Mouse (Mus musculus) MEL-GATA-1-ER (cell line): ENCODE results near the gene Sgca.
"Not testable (repeated sequence)": the region's sequence is repeated elsewhere in the genome, so short reads cannot be mapped to it uniquely, and the experiment has no call there.

ENCODE experiments used
- DNase-seq: peaks from one replicate; pipeline ENCODE4 v3.0.0-alpha.2; 2012; ENCODE audit warnings: low read depth; ENCODE audit errors: extremely low read depth

Gene Sgca

GRCm38 (mm10) chr11:94987341-94987740, 11.2 kb upstream of the Sgca start:
- DNase-seq: no peak

DNA sequence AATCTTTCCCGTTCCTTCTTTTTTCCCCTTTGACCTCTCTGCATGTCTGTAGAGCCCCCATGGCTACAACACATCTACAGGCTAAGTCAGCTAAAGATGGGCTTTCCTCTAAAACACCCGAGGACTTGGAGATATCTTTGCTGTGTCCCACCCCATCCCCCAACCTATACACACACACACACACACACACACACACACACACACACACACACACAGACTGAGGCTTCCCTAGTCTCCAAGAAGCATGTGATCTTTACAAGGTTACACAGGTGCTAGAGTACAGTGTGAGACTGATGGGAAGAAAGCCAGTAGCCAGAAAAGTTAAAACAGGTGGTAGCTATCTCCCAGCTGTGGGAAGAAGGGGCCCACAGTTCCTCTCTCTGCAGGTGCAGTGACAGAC, 10.3 kb upstream of the Sgca start:
- no peak for DNase-seq

DNA sequence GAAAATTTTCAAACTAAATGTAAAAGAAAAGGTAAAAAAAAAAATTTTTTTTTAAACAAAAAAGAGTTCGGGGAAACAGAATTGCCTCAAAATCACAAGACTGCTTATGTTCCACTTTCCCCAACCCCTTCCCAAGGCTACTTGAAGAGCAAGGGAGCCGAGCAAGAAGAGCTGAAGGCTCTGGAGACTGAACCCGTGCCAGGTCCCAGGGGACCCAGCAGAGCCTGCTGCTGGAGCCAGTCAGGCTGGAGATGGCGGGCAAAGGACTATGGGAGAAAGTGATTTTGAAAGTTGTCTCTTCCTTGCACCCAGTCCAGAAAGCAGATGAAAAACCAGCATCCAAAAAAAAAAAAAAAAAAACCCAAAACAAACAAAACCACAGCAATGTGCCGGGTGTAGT, 9.7 kb upstream of the Sgca start:
- DNase-seq: no peak

DNA sequence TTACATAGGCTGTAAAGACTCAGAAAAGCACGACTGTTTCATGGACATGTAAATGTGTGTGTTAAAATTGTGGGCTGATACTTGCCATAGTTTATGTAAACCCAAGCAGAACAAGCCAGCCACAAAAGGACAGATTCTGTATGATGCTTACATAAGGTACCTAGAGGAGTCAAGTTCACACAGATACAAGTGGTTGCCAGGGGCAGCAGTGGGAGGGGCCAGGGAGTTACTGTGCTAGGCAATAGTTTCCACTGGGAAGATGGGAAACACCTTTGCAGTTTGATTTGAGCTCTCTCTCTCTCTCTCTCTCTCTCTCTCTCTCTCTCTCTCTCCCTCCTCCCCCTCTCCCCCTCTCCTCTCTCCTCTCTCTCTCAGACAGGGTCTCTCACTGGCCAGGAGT, 9.0 kb upstream of the Sgca start:
- no peak for DNase-seq

DNA sequence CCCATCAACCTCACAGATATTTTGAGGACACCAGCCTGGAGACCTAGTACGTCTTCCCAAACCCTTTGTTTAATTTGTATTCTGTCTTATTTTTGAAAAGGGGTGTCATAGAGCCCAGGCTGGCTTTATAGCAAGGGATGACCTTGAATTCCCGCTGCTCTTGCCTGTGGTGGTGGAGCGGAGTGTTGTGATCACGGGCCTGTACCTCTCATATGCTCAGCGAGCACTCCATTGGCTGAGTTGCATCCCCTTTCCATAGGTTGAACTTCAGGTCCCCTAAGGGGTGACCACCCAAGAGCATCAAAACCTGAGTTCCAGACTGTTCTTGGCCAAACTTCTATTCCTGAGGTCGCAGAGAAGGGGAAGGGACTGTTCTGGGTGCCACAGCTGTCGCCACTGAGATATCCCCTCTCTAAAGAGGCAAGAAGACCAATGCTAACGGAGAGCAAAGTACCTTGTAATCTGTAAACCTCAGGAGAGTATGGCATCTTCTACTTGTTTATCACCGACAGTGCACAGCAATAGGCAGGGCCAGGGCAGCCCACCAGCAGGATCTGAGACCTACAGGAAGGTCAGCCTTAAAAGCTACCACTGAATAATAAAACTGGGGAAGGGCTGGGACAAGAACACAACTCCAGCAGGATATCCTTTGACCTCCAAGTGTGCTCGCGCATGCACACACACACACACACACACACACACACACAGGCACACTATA, 3.5 kb upstream of the Sgca start:
- DNase-seq: no peak

- DNase-seq: peak; percentile 80
Observed at GRCm38 (mm10) chr11:94978947-94979346, 2.8 kb upstream of the Sgca start.

GRCm38 (mm10) chr11:94978178-94978915, 2.2 kb upstream of the Sgca start:
- DNase-seq: no peak

- no peak for DNase-seq
Observed at GRCm38 (mm10) chr11:94974951-94975350, 1.2 kb downstream of the Sgca start.

DNA sequence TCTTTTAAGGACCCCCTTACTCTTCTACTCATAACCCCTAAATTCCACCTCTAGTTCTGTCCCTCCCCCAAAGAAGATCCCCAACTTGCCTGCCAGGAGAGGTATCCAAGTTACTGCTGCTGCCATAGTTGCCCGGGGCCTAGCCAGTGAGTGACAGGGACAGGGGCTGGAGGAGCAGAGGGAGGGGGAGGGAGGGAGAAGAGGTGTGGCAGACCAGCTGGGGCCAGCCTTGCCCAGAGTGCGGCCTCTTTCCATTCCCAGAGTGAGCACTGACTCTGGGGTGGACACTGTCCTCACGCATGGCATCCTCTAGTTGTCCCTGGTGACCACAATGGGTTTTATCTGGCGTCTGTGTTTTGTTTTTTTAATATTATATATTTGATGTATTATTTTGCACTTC, 2.8 kb downstream of the Sgca start:
- no peak for DNase-seq

- DNase-seq: no peak
Observed at GRCm38 (mm10) chr11:94972887-94973286, 3.2 kb downstream of the Sgca start.

GRCm38 (mm10) chr11:94971895-94972615, 4.1 kb downstream of the Sgca start:
- no peak for DNase-seq

- no peak for DNase-seq
Observed at GRCm38 (mm10) chr11:94970210-94970943, 5.8 kb downstream of the Sgca start.

GRCm38 (mm10) chr11:94969709-94970108, 6.4 kb downstream of the Sgca start:
- DNase-seq: not testable (repeated sequence)

DNA sequence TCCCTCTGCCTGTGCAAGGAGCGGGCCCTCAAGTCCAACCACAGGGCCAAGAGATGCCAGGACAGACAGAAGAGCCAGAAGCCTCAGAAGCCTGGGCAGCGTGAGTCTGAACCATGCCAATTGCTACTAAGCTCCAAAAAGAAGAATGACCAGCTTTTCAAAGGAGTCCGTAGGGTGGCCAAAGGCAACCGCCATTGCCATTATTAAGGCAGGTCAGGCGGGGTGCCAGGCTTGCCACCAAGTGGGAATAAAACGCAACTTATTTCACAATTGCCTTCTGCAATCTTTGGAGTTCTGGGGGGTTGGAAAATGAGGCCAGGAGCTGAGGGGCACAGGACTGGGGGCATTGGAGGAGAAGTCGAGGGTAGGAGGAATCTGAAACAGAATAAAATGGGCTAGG, 7.9 kb downstream of the Sgca start:
- DNase-seq: no peak

DNA sequence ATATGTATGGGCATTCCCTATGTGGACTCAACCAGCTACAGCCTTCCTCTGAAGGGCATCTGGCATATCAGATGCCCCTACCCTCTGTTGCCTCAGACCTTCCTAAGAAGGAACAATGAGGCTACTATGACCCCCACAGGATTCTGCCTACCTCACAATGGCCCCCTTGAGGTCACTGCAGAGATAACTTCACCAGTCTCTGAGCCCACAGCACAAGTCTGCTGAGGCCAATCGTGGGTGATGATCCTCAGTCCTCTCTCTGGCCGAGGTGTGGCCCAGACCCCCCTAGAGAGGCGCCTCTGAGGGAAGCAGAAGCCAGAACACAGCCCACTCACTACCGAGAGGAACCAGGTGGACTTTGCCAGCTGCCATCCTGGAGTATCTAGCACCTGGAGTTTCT, 8.7 kb downstream of the Sgca start, which contains the start of gene Hils1:
TSS of gene Hils1 (plus strand) at position 175 of the 400 bp plus-strand sequence.
- no peak for DNase-seq

- no peak for DNase-seq
Observed at GRCm38 (mm10) chr11:94962534-94963101, 13.5 kb downstream of the Sgca start.

DNA sequence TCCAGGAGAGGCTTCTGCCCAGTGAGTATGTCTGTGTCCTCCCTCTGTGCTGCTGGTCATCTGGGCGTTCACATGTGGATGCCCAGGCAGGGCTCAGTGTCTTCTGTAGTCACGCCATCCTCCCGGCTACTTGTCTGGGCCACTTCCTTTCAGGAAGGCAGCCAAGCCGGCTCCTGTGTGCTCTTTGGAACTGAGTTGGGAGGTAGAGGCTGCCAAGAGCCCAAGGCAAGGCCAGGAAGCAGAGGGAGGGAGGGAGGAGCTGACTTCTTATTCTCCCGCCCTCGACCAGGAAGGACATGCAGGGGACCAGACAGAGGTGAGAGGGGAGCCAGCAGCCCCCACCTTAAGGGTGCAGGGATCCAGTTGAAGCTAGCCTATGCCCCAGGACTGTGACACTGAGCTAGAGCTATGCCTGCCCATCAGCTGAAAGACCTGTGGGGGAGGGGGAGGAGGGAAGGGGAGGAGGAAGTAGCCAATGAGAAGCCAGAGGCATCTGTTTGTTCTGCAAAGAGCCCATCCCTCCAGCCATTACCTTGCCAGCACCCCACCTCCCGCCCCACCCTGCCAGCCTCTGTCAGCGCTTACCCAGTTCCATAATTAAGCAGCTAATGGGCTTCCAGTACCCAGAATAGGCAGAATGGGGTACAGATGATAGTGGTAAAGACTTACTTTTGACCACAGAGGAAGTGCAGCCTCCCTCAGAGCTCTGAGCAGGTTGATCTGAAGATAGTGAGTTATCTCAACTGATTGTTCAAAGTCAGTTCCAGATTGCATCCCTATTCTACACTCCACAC, 17.9 kb downstream of the Sgca start:
- no peak for DNase-seq

GRCm38 (mm10) chr11:94957693-94958064, 18.4 kb downstream of the Sgca start:
- DNase-seq: no peak

GRCm38 (mm10) chr11:94955103-94955502, 21.0 kb downstream of the Sgca start:
- no peak for DNase-seq

- DNase-seq: no peak
Observed at GRCm38 (mm10) chr11:94952169-94952568, 24.0 kb downstream of the Sgca start.
